Mouse (Mus musculus) left cerebral cortex, adult 2 months (tissue): ENCODE results near the gene Atp1a2. TPM values are rescaled to one million over a fixed set of nuclear protein-coding genes. Genes with fewer than 3 reads are reported as not detected.
A peak's percentile ranks its signal among the peaks of the same experiment; 100 is the strongest.

Experiments
- DNase-seq, 2 experiments: peaks; one replicate each; pipeline ENCODE4 v3.0.0; 2021 to 2022; ENCODE audit warnings: low spot score in 2 of 2, mixed read lengths in 1 of 2; ENCODE audit errors: extremely low spot score in 1 of 2
- H3K27ac ChIP-seq: fragments of 200-600 bp; 2 replicates; pipeline ENCODE4 v1.8.1; 2022
- H3K4me3 ChIP-seq: fragments of 200-600 bp; 2 replicates; pipeline ENCODE4 v1.8.1; 2022
- CTCF ChIP-seq: fragments of 200-600 bp; IDR thresholded peaks from 2 replicates; pipeline ENCODE4 v1.8.1; 2022; ENCODE audit warnings: antibody characterized with exemption, mild to moderate bottlenecking, moderate library complexity
- intact Hi-C: fragments of 180-260 bp; cut with DNase I; formaldehyde crosslinking; loops from one replicate; pipeline ENCODE4 v1.15.1; 2025
- total RNA-seq, 2 experiments: library from RNA; stranded (reverse); gene quantifications; 2 replicates each; pipeline ENCODE4 v1.2.3; 2021

The Atp1a2 gene
- total RNA-seq, 2 experiments from 2014 or later: 628 to 676 TPM

- H3K4me3 ChIP-seq: no peak overlapping the region
- no peak for TF ChIP-seq CTCF
- peak overlapping the region; percentile 76 for H3K27ac ChIP-seq
- intact Hi-C loops: no loop called here
- no peak for DNase-seq
These were observed 4.4 kb upstream of the Atp1a2 start for GRCm38 (mm10) chr1:172302311-172302710.

- DNase-seq: no peak
- H3K27ac ChIP-seq: peak overlapping the region; percentile 78
- no peak overlapping the region for H3K4me3 ChIP-seq
- TF ChIP-seq CTCF: no peak
- intact Hi-C loops: no loop called here
These were observed 3.3 kb upstream of the Atp1a2 start for GRCm38 (mm10) chr1:172301180-172301579.

- intact Hi-C loops: no loop called here
- Histone ChIP-seq H3K4me3 (no peak overlapping the region), H3K27ac (peak overlapping the region; percentile 78)
- TF ChIP-seq CTCF: peak; percentile 35
- DNase-seq: no peak
These were observed 2.4 kb upstream of the Atp1a2 start for GRCm38 (mm10) chr1:172300247-172300646.

- DNase-seq: no peak
- TF ChIP-seq CTCF: no peak
- peak overlapping the region; percentile 78 for H3K27ac ChIP-seq
These were observed 1.7 kb upstream of the Atp1a2 start for GRCm38 (mm10) chr1:172299528-172299927.

GRCm38 (mm10) chr1:172296816-172297510 is 901 bp downstream of the Atp1a2 start:
- no peak for DNase-seq
- Histone ChIP-seq H3K4me3 (peak overlapping the region; percentile 37), H3K27ac (peak overlapping the region; percentile 84)
- no peak for TF ChIP-seq CTCF
- intact Hi-C loops: no loop called here

More at GRCm38 (mm10) chr1:172299528-172299927, 1.7 kb upstream of the Atp1a2 start:
- intact Hi-C loops: no loop called here
- no peak overlapping the region for H3K4me3 ChIP-seq

GRCm38 (mm10) chr1:172295751-172296197 is 2.1 kb downstream of the Atp1a2 start:
- peak overlapping the region; percentile 84 for H3K27ac ChIP-seq
- H3K4me3 ChIP-seq: peak overlapping the region; percentile 37
- DNase-seq: no peak
- intact Hi-C loops: no loop called here
- no peak for TF ChIP-seq CTCF

- intact Hi-C loops: no loop called here
- TF ChIP-seq CTCF: no peak
- H3K27ac ChIP-seq: peak overlapping the region; percentile 84
- peak overlapping the region; percentile 16; the same call in 1 of the 2 replicates for H3K4me3 ChIP-seq
- DNase-seq: no peak
These were observed 4.4 kb downstream of the Atp1a2 start for GRCm38 (mm10) chr1:172293449-172293848.

GRCm38 (mm10) chr1:172292880-172293279 is 5.0 kb downstream of the Atp1a2 start:
- DNase-seq: no peak
- peak overlapping the region; percentile 16; the same call in 1 of the 2 replicates for H3K4me3 ChIP-seq
- peak overlapping the region; percentile 84 for H3K27ac ChIP-seq
- no peak for TF ChIP-seq CTCF
- intact Hi-C loops: no loop called here

GRCm38 (mm10) chr1:172289617-172289946 is 8.3 kb downstream of the Atp1a2 start:
- H3K4me3 ChIP-seq: no peak overlapping the region
- no peak overlapping the region for H3K27ac ChIP-seq
- DNase-seq: no peak
- TF ChIP-seq CTCF: no peak
- intact Hi-C loops: no loop called here

- no peak for TF ChIP-seq CTCF
- no peak for DNase-seq
- H3K4me3 ChIP-seq: no peak overlapping the region
- intact Hi-C loops: no loop called here
- no peak overlapping the region for H3K27ac ChIP-seq
These were observed 8.8 kb downstream of the Atp1a2 start for GRCm38 (mm10) chr1:172288900-172289616.

- no peak for DNase-seq
- no peak overlapping the region for H3K4me3 ChIP-seq
- intact Hi-C loops: no loop called here
- no peak for TF ChIP-seq CTCF
- no peak overlapping the region for H3K27ac ChIP-seq
These were observed 11.1 kb downstream of the Atp1a2 start for GRCm38 (mm10) chr1:172286740-172287139.

GRCm38 (mm10) chr1:172284221-172284620 is 13.6 kb downstream of the Atp1a2 start:
- no peak for TF ChIP-seq CTCF
- intact Hi-C loops: no loop called here
- Histone ChIP-seq H3K27ac (peak overlapping the region; percentile 36; the same call in 1 of the 2 replicates), H3K4me3 (no peak overlapping the region)
- DNase-seq: no peak

- peak overlapping the region; percentile 33; the same call in 1 of the 2 replicates for H3K27ac ChIP-seq
- intact Hi-C loops: no loop called here
These were observed 14.8 kb downstream of the Atp1a2 start for GRCm38 (mm10) chr1:172283073-172283472.

More at GRCm38 (mm10) chr1:172283073-172283472, 14.8 kb downstream of the Atp1a2 start:
- no peak overlapping the region for H3K4me3 ChIP-seq
- DNase-seq: no peak
- TF ChIP-seq CTCF: no peak
